Mouse (Mus musculus) lung, postnatal 25 days (tissue): ENCODE measurements at regions not wholly inside any gene's neighbourhood (a gene's known extent, or its start where the extent isn't known, plus 50 kb on each side); places are given as distances from the start of the nearest gene placed in this dataset.
"Not testable (repeated sequence)": the region's sequence is repeated elsewhere in the genome, so short reads cannot be mapped to it uniquely, and the experiment has no call there.

Experiments
- DNase-seq: peaks from one replicate; pipeline ENCODE4 v3.0.0; 2022; ENCODE audit warnings: low spot score

- no peak for DNase-seq
Measured at GRCm38 (mm10) chr9:53045788-53046187, 202.1 kb downstream of the Ddx10 start.

GRCm38 (mm10) chr9:53033797-53034196 lies 214.1 kb downstream of the Ddx10 start:
- DNase-seq = no peak

- DNase-seq = no peak
Measured at GRCm38 (mm10) chr9:53022096-53022495, 225.8 kb downstream of the Ddx10 start.

GRCm38 (mm10) chr9:53010741-53011140 lies 237.1 kb downstream of the Ddx10 start:
- DNase-seq = no peak

GRCm38 (mm10) chr9:53007395-53007794 lies 240.5 kb downstream of the Ddx10 start:
- peak; percentile 1 for DNase-seq

- DNase-seq = no peak
Measured at GRCm38 (mm10) chr9:53006085-53006484, 241.8 kb downstream of the Ddx10 start.

- DNase-seq = no peak
Measured at GRCm38 (mm10) chr9:53004253-53004978, 243.4 kb downstream of the Ddx10 start.

GRCm38 (mm10) chr9:52976041-52976440 lies 271.8 kb downstream of the Ddx10 start:
- DNase-seq = no peak

- DNase-seq = no peak
Measured at GRCm38 (mm10) chr9:52965631-52966030, 282.2 kb downstream of the Ddx10 start.

- no peak for DNase-seq
Measured at GRCm38 (mm10) chr9:52959668-52960067, 280.1 kb upstream of the AI593442 start.

GRCm38 (mm10) chr9:52957245-52957644 lies 277.7 kb upstream of the AI593442 start:
- DNase-seq = no peak

- DNase-seq = peak; percentile 41
Measured at GRCm38 (mm10) chr9:52944081-52944480, 264.5 kb upstream of the AI593442 start.

GRCm38 (mm10) chr9:52941637-52941983 lies 262.0 kb upstream of the AI593442 start:
- DNase-seq = peak; percentile 70

- peak; percentile 27 for DNase-seq
Measured at GRCm38 (mm10) chr9:52940964-52941636, 261.5 kb upstream of the AI593442 start.

- no peak for DNase-seq
Measured at GRCm38 (mm10) chr9:52935082-52935481, 255.5 kb upstream of the AI593442 start.

GRCm38 (mm10) chr9:52917516-52917915 lies 237.9 kb upstream of the AI593442 start:
- peak; percentile 3 for DNase-seq

GRCm38 (mm10) chr9:52888653-52889052 lies 209.1 kb upstream of the AI593442 start:
- not testable (repeated sequence) for DNase-seq

- not testable (repeated sequence) for DNase-seq
Measured at GRCm38 (mm10) chr9:52887997-52888396, 208.4 kb upstream of the AI593442 start.

GRCm38 (mm10) chr9:52867236-52867635 lies 187.7 kb upstream of the AI593442 start:
- DNase-seq = no peak

GRCm38 (mm10) chr9:52860327-52860726 lies 180.7 kb upstream of the AI593442 start:
- DNase-seq = no peak

- DNase-seq = no peak
Measured at GRCm38 (mm10) chr9:52858411-52858810, 178.8 kb upstream of the AI593442 start.

- DNase-seq = no peak
Measured at GRCm38 (mm10) chr9:52853338-52853737, 173.8 kb upstream of the AI593442 start.

GRCm38 (mm10) chr9:52850552-52850951 lies 171.0 kb upstream of the AI593442 start:
- DNase-seq = no peak

GRCm38 (mm10) chr9:52849931-52850330 lies 170.4 kb upstream of the AI593442 start:
- DNase-seq = no peak
